8 mouse cellular contexts compared by ENCODE assay signal in the genomic region with DNA sequence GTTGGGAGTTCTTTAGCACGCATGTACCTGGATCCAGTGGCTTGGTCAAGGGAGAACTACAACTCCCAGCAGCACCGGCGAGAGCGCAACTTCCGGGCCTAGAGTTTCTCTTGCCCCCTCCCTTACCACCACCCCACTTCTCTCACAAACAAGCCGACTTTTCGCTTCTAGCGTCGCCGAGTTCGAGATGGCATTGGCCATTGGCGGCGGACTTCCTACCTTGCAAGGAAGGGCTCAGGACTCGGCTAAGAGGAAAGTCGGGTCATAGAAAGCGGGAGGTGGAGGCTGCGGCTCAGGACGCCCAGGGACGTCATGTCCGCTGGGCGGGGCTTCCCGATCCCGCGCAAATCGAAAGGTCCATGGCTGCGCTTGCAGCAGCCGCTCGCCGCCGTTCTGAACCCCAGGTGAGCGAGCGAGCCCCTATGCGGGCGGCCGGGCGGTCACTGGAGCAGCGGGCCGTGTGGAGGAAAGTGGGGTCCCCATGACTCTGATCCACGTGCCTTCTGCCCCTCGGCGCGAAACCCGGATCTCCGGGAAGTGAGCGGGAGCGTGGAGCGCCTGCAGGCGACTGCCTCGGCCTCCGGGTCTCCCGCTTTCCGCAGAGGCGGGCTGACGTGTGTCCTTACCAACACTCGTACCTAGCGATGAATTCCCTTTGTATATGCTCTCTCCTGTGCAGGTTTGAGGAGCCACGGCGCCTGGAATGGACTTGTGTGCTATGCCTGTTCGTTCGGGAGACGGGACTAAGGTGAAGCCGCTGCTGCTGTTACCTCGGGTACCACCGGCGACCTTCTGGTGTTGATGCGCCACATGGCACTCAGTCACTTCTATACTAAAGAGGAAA. TPM values are rescaled to one million over a fixed set of nuclear protein-coding genes. Genes with fewer than 3 reads are reported as not detected.
DNase-seq lines count a peak whose midpoint lies in the region; ATAC-seq and TF ChIP-seq lines count a peak whose summit lies in the region.

A gene (plus strand): TSS at position 129 of the 844 bp plus-strand sequence.

- no peak for TF ChIP-seq CTCF in liver, embryonic 14.5 days (IDR thresholded peaks at IDR 0.05; ENCODE audit: low read depth)
- TF ChIP-seq CTCF in stomach, postnatal 0 days (IDR thresholded peaks at IDR 0.05; ENCODE audit: low read depth), result no peak

- ATAC-seq in heart, embryonic 15.5 days (replicated peaks; ENCODE audit: insufficient number of reproducible peaks, insufficient read depth, low FRiP score, low read depth), result peak; percentile 90
- ATAC-seq in liver, embryonic 14.5 days (ENCODE audit: insufficient read depth), result peak; percentile 98
- ATAC-seq in neural tube, embryonic 11.5 days (ENCODE audit: insufficient read depth, low FRiP score, low TSS enrichment), result peak; percentile 96
- ATAC-seq in stomach, postnatal 0 days (ENCODE audit: low FRiP score, low TSS enrichment), result peak; percentile 96

- H3K4me1 ChIP-seq in forebrain, embryonic 10.5 days, result peaks cover 25% of the 10 kb centered on the region
- peaks cover 10% of the 10 kb centered on the region for H3K4me1 ChIP-seq in heart, embryonic 15.5 days (replicated peaks)
- H3K4me1 ChIP-seq in liver, embryonic 14.5 days (replicated peaks; ENCODE audit: control insufficient read depth in 2 of 2, insufficient read depth in 2 of 2, low read length in 1 of 2), result peaks cover 8 to 13% of the 10 kb centered on the region in 2 experiments
- peaks cover 5% of the 10 kb centered on the region; the same call in 1 of the 2 replicates for H3K4me1 ChIP-seq in neural tube, embryonic 11.5 days (ENCODE audit: control insufficient read depth, insufficient read depth, low read length)
- no peaks in the 10 kb centered on the region for H3K4me1 ChIP-seq in stomach, postnatal 0 days (replicated peaks; ENCODE audit: control insufficient read depth, insufficient read depth)

- no peaks in the 10 kb centered on the region for H3K9me3 ChIP-seq in forebrain, embryonic 10.5 days
- no peaks in the 10 kb centered on the region for H3K9me3 ChIP-seq in heart, embryonic 15.5 days (replicated peaks)
- H3K9me3 ChIP-seq in liver, embryonic 14.5 days (ENCODE audit: control insufficient read depth, low read length), result no peaks in the 10 kb centered on the region
- H3K9me3 ChIP-seq in neural tube, embryonic 11.5 days (ENCODE audit: control insufficient read depth, low read length), result no peaks in the 10 kb centered on the region
- no peaks in the 10 kb centered on the region for H3K9me3 ChIP-seq in stomach, postnatal 0 days (ENCODE audit: control insufficient read depth, low read length)

- no peak for TF ChIP-seq EP300 in liver, embryonic 14.5 days (IDR thresholded peaks at IDR 0.05; ENCODE audit: low read depth)
- TF ChIP-seq EP300 in stomach, postnatal 0 days (optimal IDR thresholded peaks at IDR 0.05), result no peak

- H3K27me3 ChIP-seq in forebrain, embryonic 10.5 days (ENCODE audit: poor library complexity, severe bottlenecking), result no peaks in the 10 kb centered on the region
- no peaks in the 10 kb centered on the region for H3K27me3 ChIP-seq in heart, embryonic 15.5 days
- no peaks in the 10 kb centered on the region for H3K27me3 ChIP-seq in liver, embryonic 14.5 days (ENCODE audit: control insufficient read depth, insufficient read depth, low read length)
- no peaks in the 10 kb centered on the region for H3K27me3 ChIP-seq in neural tube, embryonic 11.5 days (ENCODE audit: control insufficient read depth, insufficient read depth, low read length)
- no peaks in the 10 kb centered on the region for H3K27me3 ChIP-seq in stomach, postnatal 0 days (ENCODE audit: control insufficient read depth, insufficient read depth, low read length)

- peaks cover 41% of the 10 kb centered on the region for H3K36me3 ChIP-seq in forebrain, embryonic 10.5 days (replicated peaks)
- H3K36me3 ChIP-seq in heart, embryonic 15.5 days, result peaks cover 8% of the 10 kb centered on the region; the same call in 1 of the 2 replicates
- H3K36me3 ChIP-seq in liver, embryonic 14.5 days (replicated peaks; ENCODE audit: control insufficient read depth, insufficient read depth, low read depth), result peaks cover 20% of the 10 kb centered on the region
- H3K36me3 ChIP-seq in neural tube, embryonic 11.5 days (ENCODE audit: control insufficient read depth, insufficient read depth, low read length), result peaks cover 3% of the 10 kb centered on the region; the same call in 1 of the 2 replicates
- H3K36me3 ChIP-seq in stomach, postnatal 0 days (ENCODE audit: control insufficient read depth, insufficient read depth, low read length), result no peaks in the 10 kb centered on the region

- H3K9ac ChIP-seq in heart, embryonic 15.5 days, result peak within 1 kb of the TSS; percentile 78
- H3K9ac ChIP-seq in liver, embryonic 14.5 days (replicated peaks), result peak within 1 kb of the TSS; percentile 84
- H3K9ac ChIP-seq in neural tube, embryonic 11.5 days (ENCODE audit: low read length), result peak within 1 kb of the TSS; percentile 66
- peak within 1 kb of the TSS; percentile 67 for H3K9ac ChIP-seq in stomach, postnatal 0 days (ENCODE audit: low read length)

- WGBS in forebrain, embryonic 10.5 days, result under 1% methylated on average over 66 of the region's 66 CpGs
- WGBS in heart, embryonic 15.5 days, result under 1% methylated on average over 66 of the region's 66 CpGs
- under 1% methylated on average over 66 of the region's 66 CpGs for WGBS in liver, embryonic 14.5 days (ENCODE audit: insufficient replicate concordance)
- under 1% methylated on average over 66 of the region's 66 CpGs for WGBS in neural tube, embryonic 11.5 days
- WGBS in stomach, postnatal 0 days, result under 1% methylated on average over 66 of the region's 66 CpGs

- peak within 1 kb of the TSS; percentile 88 for H3K4me2 ChIP-seq in heart, embryonic 15.5 days
- H3K4me2 ChIP-seq in liver, embryonic 14.5 days (ENCODE audit: low read depth), result peak within 1 kb of the TSS; percentile 78
- peak within 1 kb of the TSS; percentile 65 for H3K4me2 ChIP-seq in neural tube, embryonic 11.5 days (ENCODE audit: low read depth)
- peak within 1 kb of the TSS; percentile 89 for H3K4me2 ChIP-seq in stomach, postnatal 0 days (replicated peaks; ENCODE audit: low read depth)

- peak; percentile 77 to 84 for DNase-seq in CD8-positive naive resting alpha-beta T cell, adult 2 months (ENCODE audit: low read depth in 2 of 2, low spot score in 2 of 2)
- DNase-seq in c-Kit-positive CD71-negative TER-119-negative erythroid progenitor cells, embryonic 14.5 days (ENCODE audit: low read depth), result peak; percentile 73
- peak; percentile 92 for DNase-seq in forebrain, embryonic 10.5 days (ENCODE audit: extremely low spot score, low spot score)
- peak; percentile 89 to 92 for DNase-seq in kidney, postnatal 25 days
- peak; percentile 66 to 78 (median 68) for DNase-seq in liver, embryonic 14.5 days (ENCODE audit: low read depth in 3 of 3, low spot score in 3 of 3)
- peak; percentile 92 for DNase-seq in neural tube, embryonic 11.5 days (ENCODE audit: low spot score)
- peak; percentile 89 for DNase-seq in stomach, postnatal 0 days (ENCODE audit: low spot score)

- H3K4me3 ChIP-seq in forebrain, embryonic 10.5 days, result peak within 1 kb of the TSS; percentile 88
- H3K4me3 ChIP-seq in heart, embryonic 15.5 days, result peak within 1 kb of the TSS; percentile 77
- H3K4me3 ChIP-seq in liver, embryonic 14.5 days (ENCODE audit: insufficient read depth in 1 of 2, low read depth in 2 of 2, low read length in 2 of 2), result peak within 1 kb of the TSS; percentile 96 to 100
- peak within 1 kb of the TSS; percentile 78 for H3K4me3 ChIP-seq in neural tube, embryonic 11.5 days (ENCODE audit: low read depth, low read length)
- H3K4me3 ChIP-seq in stomach, postnatal 0 days (ENCODE audit: low read depth, low read length), result peak within 1 kb of the TSS; percentile 67

- peak within 1 kb of the TSS; percentile 96 for H3K27ac ChIP-seq in forebrain, embryonic 10.5 days
- peak within 1 kb of the TSS; percentile 94 for H3K27ac ChIP-seq in heart, embryonic 15.5 days
- H3K27ac ChIP-seq in liver, embryonic 14.5 days, result peak within 1 kb of the TSS; percentile 71
- H3K27ac ChIP-seq in neural tube, embryonic 11.5 days (ENCODE audit: low read depth, low read length), result peak within 1 kb of the TSS; percentile 61; the same call in 1 of the 2 replicates
- H3K27ac ChIP-seq in stomach, postnatal 0 days (replicated peaks), result peak within 1 kb of the TSS; percentile 85

RNA-seq across cellular contexts. Expression of the gene that starts here (rescaled TPM):
- polyA plus RNA-seq in forebrain, embryonic 10.5 days (2016; fragmentation: Nextera tagmentation; extraction: Ambion mirVana), result 167 and 172 TPM in 2 replicates
- polyA plus RNA-seq in heart, embryonic 15.5 days (2015; fragmentation: Nextera tagmentation; extraction: Ambion mirVana), result 22.4 and 28.7 TPM in 2 replicates
- 4.8 and 10.9 TPM in 2 replicates for polyA plus RNA-seq in liver, embryonic 14.5 days (2012; rRNA removed)
- 39.2 and 47.3 TPM in 2 replicates for polyA plus RNA-seq in liver, embryonic 14.5 days (2014; fragmentation: Nextera tagmentation; extraction: Ambion mirVana)
- 100 and 112 TPM in 2 replicates for polyA plus RNA-seq in neural tube, embryonic 11.5 days (2014; fragmentation: Nextera tagmentation; extraction: Ambion mirVana)
- polyA plus RNA-seq in stomach, postnatal 0 days (2015; fragmentation: Nextera tagmentation; extraction: Ambion mirVana), result 6.3 and 8.9 TPM in 2 replicates

Comparison
In these comparisons a context has a peak if more than half of its experiments do, and no peak if none do; other contexts are left out.
1. Peak in every context shown above with its lines: DNase-seq, ATAC-seq, H3K4me3 ChIP-seq and H3K27ac ChIP-seq.